Mouse (Mus musculus) E14TG2a.4 (cell line): ENCODE data around the gene Ppp1r37.

Experiments
- H3K27me3 ChIP-seq: 2 replicates; pipeline ENCODE4 v1.6.1; 2014; ENCODE audit warnings: low read length, control low read depth; ENCODE audit not compliant: insufficient read depth
- H3K36me3 ChIP-seq: 2 replicates; pipeline ENCODE4 v1.6.1; 2014; ENCODE audit warnings: low read length, control low read depth; ENCODE audit not compliant: insufficient read depth
- H3K4me1 ChIP-seq: replicated peaks from 2 replicates; pipeline ENCODE4 v1.6.1; 2014; ENCODE audit warnings: low read depth, low read length, control low read depth
- H3K4me3 ChIP-seq: replicated peaks from 2 replicates; pipeline ENCODE4 v1.5.1; 2014; ENCODE audit warnings: mild to moderate bottlenecking, low read length
- H3K9me3 ChIP-seq: 2 replicates; pipeline ENCODE4 v1.6.1; 2014; ENCODE audit warnings: low read length, control low read depth
- CTCF ChIP-seq: conservative IDR thresholded peaks from 2 replicates; pipeline ENCODE4 v1.5.1; 2014; ENCODE audit warnings: low read length
- NANOG ChIP-seq: IDR thresholded peaks from 2 replicates; pipeline ENCODE4 v1.6.1; 2014; ENCODE audit warnings: borderline replicate concordance, low read length, mixed read lengths
- POU5F1 ChIP-seq: IDR thresholded peaks from 2 replicates; pipeline ENCODE4 v1.6.1; 2014; ENCODE audit warnings: low read length, borderline replicate concordance

Ppp1r37 gene

DNA sequence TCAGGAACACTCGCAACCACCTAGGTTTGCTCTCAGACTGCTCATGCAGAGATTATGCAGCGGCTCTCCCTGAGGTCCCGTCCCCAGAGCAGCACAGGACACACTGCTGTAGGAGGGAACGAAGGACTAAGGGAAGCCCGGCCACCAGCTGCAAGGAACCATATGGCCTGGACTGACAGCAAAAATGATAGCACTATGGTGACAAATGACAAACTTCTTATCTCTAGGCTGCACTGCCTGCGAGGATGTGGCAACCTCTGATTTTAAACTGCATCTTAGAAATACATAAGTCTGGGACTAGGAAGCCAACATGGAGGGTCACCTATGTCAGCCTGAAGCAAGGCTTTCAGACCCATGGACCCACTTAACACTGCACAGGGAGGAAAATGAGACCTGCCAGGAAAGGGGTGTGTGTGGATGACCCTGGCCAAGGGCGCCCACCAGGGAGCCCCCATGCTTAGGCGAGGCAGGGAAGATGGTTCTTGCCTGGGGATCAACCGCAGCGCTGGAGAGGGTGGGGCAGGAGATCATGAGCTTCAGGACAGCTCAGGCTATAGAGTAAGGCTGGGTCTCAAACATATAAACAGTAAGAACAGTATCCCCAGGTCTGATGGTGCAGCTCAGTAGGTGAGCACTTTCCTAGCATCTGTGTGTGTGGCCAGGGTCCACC, 30.3 kb upstream of the Ppp1r37 start:
- H3K36me3 ChIP-seq = peaks cover 93% of the 10 kb centered on the region
- H3K4me1 ChIP-seq = peaks cover 87% of the 10 kb centered on the region
- no peaks in the 10 kb centered on the region for H3K27me3 ChIP-seq
- TF ChIP-seq CTCF = no peak
- TF ChIP-seq NANOG = no peak
- no peak for TF ChIP-seq POU5F1
- no peaks in the 10 kb centered on the region for H3K9me3 ChIP-seq
- peak overlapping the region; percentile 30; the same call in 1 of the 2 replicates for H3K4me3 ChIP-seq

DNA sequence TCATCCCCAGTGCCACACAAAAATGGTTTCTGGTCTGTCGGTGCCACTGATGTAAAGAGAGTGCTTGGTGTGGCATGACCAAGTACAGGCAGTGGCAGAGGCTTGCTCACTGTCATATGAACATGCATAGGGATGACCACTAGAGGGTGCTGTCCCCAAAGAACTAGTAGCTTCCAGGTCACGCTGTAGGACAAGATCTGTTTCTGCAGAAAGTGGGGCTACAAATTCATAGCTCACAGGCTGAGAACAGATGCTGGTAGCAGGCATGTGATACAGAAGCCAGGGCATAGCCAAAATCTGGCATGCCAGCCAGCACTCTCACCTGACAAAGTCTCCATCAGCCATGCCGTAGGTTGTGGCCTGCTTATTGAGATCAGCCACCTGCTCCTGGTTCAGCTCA, 27.0 kb upstream of the Ppp1r37 start:
- Histone ChIP-seq H3K27me3 (peaks cover 13% of the 10 kb centered on the region), H3K4me1 (peaks cover 85% of the 10 kb centered on the region), H3K4me3 (no peak overlapping the region), H3K36me3 (peaks cover 92% of the 10 kb centered on the region), H3K9me3 (no peaks in the 10 kb centered on the region)
- TF ChIP-seq NANOG (no peak), CTCF (peak; percentile 89)

DNA sequence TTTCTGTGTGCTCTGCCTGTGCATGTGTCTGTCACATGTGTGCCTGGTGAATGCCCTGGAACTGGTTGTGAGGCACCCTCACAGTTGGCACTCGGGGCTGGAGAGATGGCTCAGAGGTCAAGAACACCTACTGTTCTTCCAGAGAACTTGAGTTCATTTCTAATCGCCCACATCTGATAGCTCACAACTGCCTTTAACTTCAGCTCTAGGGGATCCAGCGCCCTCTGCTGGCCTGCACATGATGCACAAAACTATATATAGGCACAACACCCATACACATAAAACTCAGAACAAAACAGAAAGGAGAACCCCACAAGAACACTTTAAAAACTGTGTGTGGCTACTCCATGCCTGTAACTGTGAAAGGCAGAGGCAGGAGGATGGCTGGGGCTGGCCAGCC, 26.3 kb upstream of the Ppp1r37 start:
- H3K9me3 ChIP-seq = no peaks in the 10 kb centered on the region
- H3K36me3 ChIP-seq = peaks cover 93% of the 10 kb centered on the region
- H3K4me3 ChIP-seq = no peak overlapping the region
- peaks cover 85% of the 10 kb centered on the region for H3K4me1 ChIP-seq
- H3K27me3 ChIP-seq = peaks cover 13% of the 10 kb centered on the region
- TF ChIP-seq POU5F1 (no peak), NANOG (no peak), CTCF (peak; percentile 55)

DNA sequence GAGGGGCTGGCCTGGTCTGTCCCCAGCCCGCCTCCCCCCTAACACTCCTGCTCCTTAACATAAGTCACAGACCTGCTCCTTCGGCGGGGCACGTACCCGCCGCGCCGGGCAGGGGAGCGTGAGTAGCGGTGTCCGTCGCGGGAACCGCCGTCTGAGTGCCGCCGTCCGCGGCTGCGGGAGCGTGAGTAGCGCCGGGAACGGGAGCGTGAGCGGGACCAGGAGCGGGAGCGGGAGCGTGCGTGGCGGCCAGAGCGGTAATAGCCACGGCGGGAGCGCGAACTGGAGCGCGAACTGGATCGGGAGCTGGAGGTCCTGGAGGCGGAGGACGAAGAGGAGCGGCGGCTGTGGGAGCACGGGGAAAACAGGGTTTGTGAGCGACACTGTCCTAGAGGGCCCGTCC, 23.4 kb upstream of the Ppp1r37 start:
- TF ChIP-seq CTCF (no peak), POU5F1 (no peak), NANOG (no peak)
- Histone ChIP-seq H3K4me3 (peak overlapping the region; percentile 76), H3K4me1 (peaks cover 84% of the 10 kb centered on the region), H3K36me3 (peaks cover 87% of the 10 kb centered on the region), H3K9me3 (no peaks in the 10 kb centered on the region), H3K27me3 (peaks cover 13% of the 10 kb centered on the region)

DNA sequence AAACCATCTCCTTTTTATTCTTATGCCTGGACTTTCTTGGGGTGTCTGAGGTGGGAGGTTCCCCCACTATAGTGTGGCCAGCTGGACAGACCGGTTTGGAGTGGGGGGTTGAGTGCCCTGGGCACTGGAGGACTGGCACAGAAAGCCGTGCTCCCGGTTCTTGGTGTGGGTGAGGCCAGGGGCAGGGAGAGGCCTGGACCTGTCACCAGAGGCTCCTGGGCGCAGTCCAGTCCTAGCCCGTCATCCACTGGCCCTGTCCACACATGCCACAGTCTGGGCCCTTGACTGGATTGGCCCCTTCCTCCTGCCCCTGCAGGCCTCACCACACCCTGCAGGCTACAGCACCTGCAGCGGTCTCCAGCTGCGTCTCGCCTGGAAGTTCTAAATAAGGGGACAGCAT, 17.8 kb upstream of the Ppp1r37 start:
- Histone ChIP-seq H3K36me3 (peaks cover 75% of the 10 kb centered on the region), H3K4me3 (peak overlapping the region; percentile 91), H3K9me3 (no peaks in the 10 kb centered on the region), H3K4me1 (peaks cover 96% of the 10 kb centered on the region), H3K27me3 (no peaks in the 10 kb centered on the region)
- TF ChIP-seq NANOG = no peak

DNA sequence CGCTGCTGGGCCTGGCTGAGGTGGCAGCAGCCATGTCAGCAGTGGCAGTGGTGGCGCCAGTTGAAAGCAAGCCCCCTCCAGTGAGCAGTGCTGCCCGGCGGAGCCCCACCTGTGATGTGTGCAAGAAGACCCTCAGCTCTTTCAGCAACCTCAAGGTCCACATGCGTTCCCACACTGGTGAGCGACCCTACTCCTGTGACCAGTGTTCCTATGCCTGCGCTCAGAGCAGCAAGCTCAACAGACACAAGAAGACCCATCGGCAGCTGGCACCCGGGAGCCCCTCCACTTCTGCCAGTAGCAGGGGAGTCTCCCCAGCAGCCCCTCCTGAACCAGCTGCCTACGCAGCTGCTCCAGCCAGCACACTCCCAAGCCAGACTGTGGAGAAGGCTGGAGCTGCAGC, 16.9 kb upstream of the Ppp1r37 start:
- Histone ChIP-seq H3K4me1 (peaks cover 96% of the 10 kb centered on the region), H3K4me3 (peak overlapping the region; percentile 91), H3K9me3 (no peaks in the 10 kb centered on the region), H3K36me3 (peaks cover 67% of the 10 kb centered on the region), H3K27me3 (no peaks in the 10 kb centered on the region)
- no peak for TF ChIP-seq POU5F1
- no peak for TF ChIP-seq NANOG
- TF ChIP-seq CTCF = no peak

DNA sequence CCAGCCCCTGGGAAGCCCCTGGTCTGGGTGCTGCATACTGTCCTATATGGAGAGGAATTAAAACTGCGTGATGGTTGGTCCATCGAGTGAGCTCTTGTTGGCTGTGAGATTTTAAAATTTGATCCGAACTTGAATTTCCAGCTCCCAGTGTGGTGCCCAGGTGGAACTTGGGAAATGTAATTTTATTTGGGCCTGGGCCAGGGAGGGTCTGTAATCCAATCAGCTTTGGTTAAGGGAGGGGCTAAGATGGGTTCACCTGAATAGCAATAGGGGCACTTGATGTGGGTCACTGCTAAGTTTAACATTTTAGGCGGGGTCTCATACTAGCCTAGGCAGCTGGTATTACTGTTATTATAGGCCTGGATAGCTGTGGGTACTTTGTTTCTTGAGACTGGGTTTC, 15.6 kb upstream of the Ppp1r37 start:
- no peaks in the 10 kb centered on the region for H3K9me3 ChIP-seq
- H3K27me3 ChIP-seq = no peaks in the 10 kb centered on the region
- no peak for TF ChIP-seq NANOG
- TF ChIP-seq CTCF = no peak
- no peak for TF ChIP-seq POU5F1
- peaks cover 53% of the 10 kb centered on the region for H3K36me3 ChIP-seq
- peak overlapping the region; percentile 91 for H3K4me3 ChIP-seq
- H3K4me1 ChIP-seq = peaks cover 90% of the 10 kb centered on the region

DNA sequence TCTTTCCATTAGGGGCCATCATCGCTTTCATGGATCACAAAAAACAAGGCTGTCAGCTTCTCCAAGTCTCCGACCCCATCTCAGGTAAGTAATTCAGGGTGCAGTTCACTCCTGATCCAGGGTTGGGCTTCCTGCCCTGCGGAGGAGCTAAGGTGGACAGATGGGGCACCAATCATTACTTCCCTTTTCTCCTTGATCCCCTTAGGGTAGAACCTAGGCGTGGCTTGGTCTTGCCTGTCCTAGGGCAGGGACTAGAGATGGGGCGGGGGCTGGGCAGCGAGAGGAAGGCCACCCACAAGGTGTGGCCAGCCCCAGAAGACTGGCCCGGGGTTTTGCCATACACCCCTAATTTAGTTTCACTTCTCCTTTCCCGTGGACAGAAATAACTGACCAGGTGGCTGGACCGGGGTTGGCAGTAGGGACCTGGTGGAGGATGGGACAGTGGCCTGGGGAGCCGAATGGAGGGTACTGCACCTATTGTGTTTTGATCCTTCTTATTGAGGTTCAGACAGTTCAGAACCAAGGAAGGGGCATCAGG, 15.1 kb upstream of the Ppp1r37 start:
- Histone ChIP-seq H3K27me3 (no peaks in the 10 kb centered on the region), H3K4me3 (peak overlapping the region; percentile 91), H3K36me3 (peaks cover 49% of the 10 kb centered on the region), H3K4me1 (peaks cover 86% of the 10 kb centered on the region), H3K9me3 (no peaks in the 10 kb centered on the region)
- TF ChIP-seq POU5F1 (no peak), CTCF (no peak), NANOG (no peak)
